Mouse (Mus musculus) hindbrain, embryonic 11.5 days (tissue): Measurements from ENCODE around the gene Igfals. TPM values are rescaled to one million over a fixed set of nuclear protein-coding genes. Genes with fewer than 3 reads are reported as not detected.

ENCODE experiments used
- ATAC-seq: fragments of 200-750 bp; cut with Nextera tagmentation; 2 replicates; pipeline ENCODE4 v1.8.0; 2017; ENCODE audit warnings: mild to moderate bottlenecking, moderate TSS enrichment, moderate library complexity; ENCODE audit not compliant: low FRiP score
- DNase-seq: peaks from one replicate; pipeline ENCODE4 v3.0.0-alpha.2; 2015; ENCODE audit warnings: low spot score
- H3K27ac ChIP-seq: fragments of 300-500 bp; sonication (generic); 2 replicates; pipeline ENCODE4 v1.5.1; 2014; ENCODE audit warnings: mild to moderate bottlenecking, low read depth, low read length
- H3K27me3 ChIP-seq: fragments of 300-500 bp; sonication (generic); 2 replicates; pipeline ENCODE4 v1.6.1; 2014; ENCODE audit warnings: mild to moderate bottlenecking, low read length, moderate library complexity, mixed read lengths; ENCODE audit not compliant: control insufficient read depth, insufficient read depth
- H3K36me3 ChIP-seq: fragments of 300-500 bp; sonication (generic); 2 replicates; pipeline ENCODE4 v1.6.1; 2014; ENCODE audit warnings: mild to moderate bottlenecking, low read length, moderate library complexity, mixed read lengths; ENCODE audit not compliant: control insufficient read depth, insufficient read depth
- H3K4me1 ChIP-seq: fragments of 300-500 bp; sonication (generic); replicated peaks from 2 replicates; pipeline ENCODE4 v1.6.1; 2014; ENCODE audit warnings: low read length, mixed read lengths; ENCODE audit not compliant: control insufficient read depth, insufficient read depth
- H3K4me2 ChIP-seq: fragments of 300-500 bp; sonication (generic); replicated peaks from 2 replicates; pipeline ENCODE4 v1.6.1; 2014; ENCODE audit warnings: mild to moderate bottlenecking, low read depth, low read length
- H3K4me3 ChIP-seq: fragments of 300-500 bp; sonication (generic); 2 replicates; pipeline ENCODE4 v1.5.1; 2014; ENCODE audit warnings: low read depth, low read length
- H3K9ac ChIP-seq: fragments of 300-500 bp; sonication (generic); 2 replicates; pipeline ENCODE4 v1.6.1; 2014; ENCODE audit warnings: low read depth, low read length
- H3K9me3 ChIP-seq: fragments of 300-500 bp; sonication (generic); 2 replicates; pipeline ENCODE4 v1.6.1; 2016; ENCODE audit warnings: low read length; ENCODE audit not compliant: control insufficient read depth
- WGBS: fragments of 180-500 bp; shearing (Covaris S2); extraction: QIAGEN DNeasy Blood & Tissue Kit; methylation state at CpG from one replicate; pipeline ENCODE4 v1.1.7; 2014; 5-methylcytosine and 5-hydroxymethylcytosine counted together
- polyA plus RNA-seq: library from polyadenylated mRNA; unstranded; fragments of >200 nt; fragmentation: Nextera tagmentation; extraction: Ambion mirVana; gene quantifications from 2 replicates; pipeline ENCODE4 v1.2.1, GENCODE M21; 2014

The Igfals gene
- polyA plus RNA-seq, 1 experiment from 2014 or later = 0.12 TPM

GRCm38 (mm10) chr17:24887291-24888080 is 21.7 kb downstream of the Igfals start:
- peak; percentile 11 for DNase-seq
- no peak for ATAC-seq
- Histone ChIP-seq H3K36me3 (no peaks in the 10 kb centered on the region; the same call in 1 of the 2 replicates), H3K9me3 (no peaks in the 10 kb centered on the region), H3K4me1 (peaks cover 8% of the 10 kb centered on the region; the same call in 1 of the 2 replicates), H3K27ac (no peak overlapping the region), H3K27me3 (no peaks in the 10 kb centered on the region), H3K4me2 (peak overlapping the region; percentile 91), H3K9ac (peak overlapping the region; percentile 88), H3K4me3 (peak overlapping the region; percentile 92)
- WGBS = 68% methylated on average over 18 of the region's 18 CpGs

GRCm38 (mm10) chr17:24888862-24889261 is 23.1 kb downstream of the Igfals start:
- Histone ChIP-seq H3K36me3 (no peaks in the 10 kb centered on the region; the same call in 1 of the 2 replicates), H3K4me1 (peaks cover 8% of the 10 kb centered on the region), H3K9me3 (no peaks in the 10 kb centered on the region), H3K9ac (no peak overlapping the region), H3K27ac (no peak overlapping the region), H3K4me3 (no peak overlapping the region), H3K27me3 (no peaks in the 10 kb centered on the region), H3K4me2 (no peak overlapping the region)
- no peak for ATAC-seq
- DNase-seq = no peak
- 91% methylated on average over 3 of the region's 3 CpGs for WGBS

- Histone ChIP-seq H3K36me3 (no peaks in the 10 kb centered on the region; the same call in 1 of the 2 replicates), H3K27me3 (no peaks in the 10 kb centered on the region), H3K4me2 (no peak overlapping the region), H3K27ac (no peak overlapping the region), H3K9me3 (no peaks in the 10 kb centered on the region), H3K9ac (no peak overlapping the region), H3K4me3 (no peak overlapping the region), H3K4me1 (peaks cover 5% of the 10 kb centered on the region)
- DNase-seq = no peak
- WGBS = 87% methylated on average over 19 of the region's 19 CpGs
- ATAC-seq = no peak
Observed at GRCm38 (mm10) chr17:24890151-24891092, 24.6 kb downstream of the Igfals start.

- ATAC-seq = no peak
- no peak for DNase-seq
Observed at GRCm38 (mm10) chr17:24891321-24891720, 25.5 kb downstream of the Igfals start.

GRCm38 (mm10) chr17:24892785-24893184 is 27.0 kb downstream of the Igfals start:
- Histone ChIP-seq H3K4me1 (peaks cover 6% of the 10 kb centered on the region; the same call in 1 of the 2 replicates), H3K9ac (no peak overlapping the region), H3K27ac (no peak overlapping the region), H3K4me3 (no peak overlapping the region), H3K36me3 (peaks cover 4% of the 10 kb centered on the region), H3K4me2 (no peak overlapping the region), H3K27me3 (no peaks in the 10 kb centered on the region), H3K9me3 (no peaks in the 10 kb centered on the region)
- no peak for ATAC-seq
- no peak for DNase-seq
- WGBS = 89% methylated on average over 12 of the region's 12 CpGs

More at GRCm38 (mm10) chr17:24891321-24891720, 25.5 kb downstream of the Igfals start:
- Histone ChIP-seq H3K9ac (no peak overlapping the region), H3K4me3 (no peak overlapping the region), H3K36me3 (no peaks in the 10 kb centered on the region; the same call in 1 of the 2 replicates), H3K4me1 (peaks cover 2% of the 10 kb centered on the region; the same call in 1 of the 2 replicates), H3K27me3 (no peaks in the 10 kb centered on the region), H3K4me2 (no peak overlapping the region), H3K27ac (no peak overlapping the region), H3K9me3 (no peaks in the 10 kb centered on the region)
- WGBS = 90% methylated on average over 13 of the region's 13 CpGs

- H3K27ac ChIP-seq = no peak overlapping the region
- H3K36me3 ChIP-seq = peaks cover 7% of the 10 kb centered on the region
- no peaks in the 10 kb centered on the region for H3K9me3 ChIP-seq
- ATAC-seq (no peak), DNase-seq (no peak)
- no peak overlapping the region for H3K4me3 ChIP-seq
- H3K4me1 ChIP-seq = peaks cover 5% of the 10 kb centered on the region; the same call in 1 of the 2 replicates
- H3K27me3 ChIP-seq = no peaks in the 10 kb centered on the region
- 98% methylated on average over 2 of the region's 2 CpGs for WGBS
- H3K9ac ChIP-seq = no peak overlapping the region
- no peak overlapping the region for H3K4me2 ChIP-seq
Observed at GRCm38 (mm10) chr17:24893276-24893675, 27.5 kb downstream of the Igfals start.

- Histone ChIP-seq H3K36me3 (peaks cover 13% of the 10 kb centered on the region), H3K9ac (peak overlapping the region; percentile 87), H3K4me3 (peak overlapping the region; percentile 82), H3K27me3 (no peaks in the 10 kb centered on the region), H3K4me1 (peaks cover 5% of the 10 kb centered on the region; the same call in 1 of the 2 replicates), H3K4me2 (peak overlapping the region; percentile 77), H3K27ac (peak overlapping the region; percentile 78), H3K9me3 (no peaks in the 10 kb centered on the region)
- peak; percentile 29 for ATAC-seq
- no peak for DNase-seq
- WGBS = 10% methylated on average over 31 of the region's 31 CpGs
Observed at GRCm38 (mm10) chr17:24894061-24894994, 28.5 kb downstream of the Igfals start.
